Mouse (Mus musculus): ENCODE measurements at regions not wholly inside any gene's neighbourhood (a gene's known extent, or its start where the extent isn't known, plus 50 kb on each side); places are given as distances from the start of the nearest gene placed in this dataset.

DNA sequence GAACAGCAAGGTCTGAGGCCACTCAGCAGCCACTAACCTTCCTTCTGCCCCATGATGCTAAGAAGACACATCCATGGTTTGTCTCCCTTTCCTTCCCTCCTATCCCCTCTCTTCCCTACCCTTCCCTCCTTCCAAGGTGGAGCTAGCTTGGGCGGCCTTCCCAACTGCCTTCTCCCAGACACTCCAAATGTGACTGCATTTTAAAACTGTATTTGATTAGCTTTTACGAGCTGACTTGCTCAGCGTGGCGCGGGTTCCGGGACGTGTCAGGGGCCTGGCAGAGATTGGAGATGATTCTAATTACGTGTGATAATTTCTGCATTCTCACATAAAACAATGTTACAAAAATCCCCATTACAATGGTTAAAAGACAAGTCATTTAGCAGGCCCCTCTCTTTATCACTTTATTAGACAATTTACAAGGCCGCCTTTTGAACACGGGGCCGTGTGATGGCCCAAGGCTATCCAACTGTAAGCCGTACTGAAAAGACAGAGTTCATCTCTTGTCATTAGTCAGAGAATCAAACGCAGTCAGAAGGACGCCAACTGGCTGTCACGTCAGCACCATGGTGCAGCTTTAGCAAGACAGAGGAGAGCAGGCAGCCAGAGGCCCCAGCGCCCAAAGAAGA lies 108.2 kb downstream of the Cryba4 start:
- no peak overlapping the region for H3K4me3 ChIP-seq (replicated peaks; ENCODE audit: low read length)
- DNase-seq (ENCODE audit: low spot score), result no peak
- no peak for TF ChIP-seq POLR2A (IDR thresholded peaks at IDR 0.05; ENCODE audit: borderline replicate concordance, extremely low read depth, insufficient read depth, insufficient read length)
- H3K27me3 ChIP-seq (ENCODE audit: control insufficient read depth, insufficient read depth, low read length), result no peaks in the 10 kb centered on the region
- no peaks in the 10 kb centered on the region for H3K9me3 ChIP-seq (ENCODE audit: control insufficient read depth, low read length)
- no peaks in the 10 kb centered on the region for H3K4me1 ChIP-seq (ENCODE audit: control insufficient read depth, insufficient read depth, low read length)
- H3K4me2 ChIP-seq (replicated peaks; ENCODE audit: low read depth, low read length, severe bottlenecking), result no peak overlapping the region
- no peak overlapping the region for H3K27ac ChIP-seq (replicated peaks; ENCODE audit: low read depth, low read length)
- H3K36me3 ChIP-seq (ENCODE audit: control insufficient read depth, insufficient read depth, low read length), result no peaks in the 10 kb centered on the region
- WGBS, result 34% methylated on average over 16 of the region's 16 CpGs
- no peak for ATAC-seq (ENCODE audit: low FRiP score, low read depth)
- H3K9ac ChIP-seq (ENCODE audit: low read depth, low read length, severe bottlenecking), result no peak overlapping the region

DNA sequence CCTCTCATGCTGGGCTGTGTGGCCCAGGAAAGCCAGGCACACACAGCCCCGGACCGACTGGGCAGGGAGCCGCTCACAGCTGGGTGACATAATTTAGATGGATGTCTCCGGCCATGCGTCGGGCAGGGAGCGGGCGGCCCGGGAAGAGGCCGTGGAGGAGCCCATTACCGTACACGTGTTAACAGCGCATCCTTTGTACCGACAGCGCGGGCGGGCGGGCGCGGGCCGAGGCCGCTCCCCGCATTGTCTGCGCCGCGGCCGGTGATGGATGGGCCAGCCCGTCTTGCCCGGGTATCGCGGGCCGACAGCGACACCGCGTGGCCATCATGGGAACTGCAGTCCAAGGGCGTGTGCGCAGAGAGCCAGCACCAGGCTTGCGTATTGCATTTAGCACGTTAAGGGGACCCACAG lies 98.6 kb downstream of the Cryba4 start:
- Histone ChIP-seq H3K4me3 (replicated peaks; ENCODE audit: low read length) (peak overlapping the region; percentile 37), H3K27me3 (ENCODE audit: control insufficient read depth, insufficient read depth, low read length) (peaks cover 12% of the 10 kb centered on the region; the same call in 1 of the 2 replicates), H3K36me3 (ENCODE audit: control insufficient read depth, insufficient read depth, low read length) (no peaks in the 10 kb centered on the region), H3K4me1 (ENCODE audit: control insufficient read depth, insufficient read depth, low read length) (no peaks in the 10 kb centered on the region), H3K9me3 (ENCODE audit: control insufficient read depth, low read length) (no peaks in the 10 kb centered on the region), H3K9ac (ENCODE audit: low read depth, low read length, severe bottlenecking) (peak overlapping the region; percentile 55), H3K4me2 (replicated peaks; ENCODE audit: low read depth, low read length, severe bottlenecking) (peak overlapping the region; percentile 81), H3K27ac (replicated peaks; ENCODE audit: low read depth, low read length) (no peak overlapping the region)
- ATAC-seq (ENCODE audit: low FRiP score, low read depth) (peak; percentile 89), DNase-seq (ENCODE audit: low spot score) (peak; percentile 66)
- WGBS, result under 1% methylated on average over 38 of the region's 39 CpGs
- TF ChIP-seq POLR2A (IDR thresholded peaks at IDR 0.05; ENCODE audit: borderline replicate concordance, extremely low read depth, insufficient read depth, insufficient read length), result no peak

DNA sequence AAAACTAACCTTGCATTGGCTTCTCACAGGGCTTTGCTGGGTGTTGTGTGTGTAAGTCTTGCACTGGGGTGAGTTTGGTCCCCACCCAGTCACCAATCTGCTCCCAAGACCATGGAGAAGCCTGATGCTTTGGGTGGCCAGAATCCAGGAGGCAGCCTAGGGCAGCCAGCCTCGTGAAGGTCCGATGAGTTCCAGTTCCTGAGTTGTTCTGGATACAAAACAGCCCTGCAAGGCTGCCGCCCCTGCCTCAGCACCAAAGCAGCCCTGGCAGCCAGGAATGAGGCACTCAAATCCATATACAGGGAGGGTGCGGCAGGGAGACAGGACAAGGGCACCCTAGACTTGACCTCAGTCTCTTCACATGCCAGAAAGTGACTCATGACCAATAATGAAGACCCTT lies 97.7 kb downstream of the Cryba4 start:
- ATAC-seq (ENCODE audit: low FRiP score, low read depth) (no peak), DNase-seq (ENCODE audit: low spot score) (no peak)
- no peaks in the 10 kb centered on the region for H3K36me3 ChIP-seq (ENCODE audit: control insufficient read depth, insufficient read depth, low read length)
- TF ChIP-seq POLR2A (IDR thresholded peaks at IDR 0.05; ENCODE audit: borderline replicate concordance, extremely low read depth, insufficient read depth, insufficient read length), result no peak
- peaks cover 12% of the 10 kb centered on the region; the same call in 1 of the 2 replicates for H3K27me3 ChIP-seq (ENCODE audit: control insufficient read depth, insufficient read depth, low read length)
- H3K9me3 ChIP-seq (ENCODE audit: control insufficient read depth, low read length), result no peaks in the 10 kb centered on the region
- H3K4me1 ChIP-seq (ENCODE audit: control insufficient read depth, insufficient read depth, low read length), result no peaks in the 10 kb centered on the region
- no peak overlapping the region for H3K4me2 ChIP-seq (replicated peaks; ENCODE audit: low read depth, low read length, severe bottlenecking)
- H3K9ac ChIP-seq (ENCODE audit: low read depth, low read length, severe bottlenecking), result no peak overlapping the region
- H3K4me3 ChIP-seq (replicated peaks; ENCODE audit: low read length), result no peak overlapping the region
- no peak overlapping the region for H3K27ac ChIP-seq (replicated peaks; ENCODE audit: low read depth, low read length)
- 61% methylated on average over 4 of the region's 4 CpGs for WGBS

DNA sequence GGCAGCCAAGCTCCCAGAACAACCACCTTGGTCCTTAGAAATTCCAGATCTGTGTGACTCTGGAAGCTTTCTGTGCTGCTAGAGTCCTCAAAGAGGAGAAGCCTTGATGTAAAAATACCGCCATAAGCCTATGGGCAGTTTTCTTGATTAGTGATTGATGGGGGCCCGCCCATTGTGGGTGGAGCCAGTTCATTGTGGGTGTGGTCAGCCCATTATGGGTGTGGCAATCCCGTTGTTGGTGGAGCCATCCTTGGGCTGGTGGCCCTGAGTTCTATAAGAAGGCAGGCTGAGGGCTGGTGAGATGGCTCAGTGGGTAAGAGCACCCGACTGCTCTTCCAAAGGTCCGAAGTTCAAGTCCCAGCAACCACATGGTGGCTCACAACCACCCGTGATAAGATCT lies 97.3 kb downstream of the Cryba4 start:
- ATAC-seq (ENCODE audit: low FRiP score, low read depth), result no peak
- Histone ChIP-seq H3K4me2 (replicated peaks; ENCODE audit: low read depth, low read length, severe bottlenecking) (no peak overlapping the region), H3K27ac (replicated peaks; ENCODE audit: low read depth, low read length) (no peak overlapping the region), H3K9ac (ENCODE audit: low read depth, low read length, severe bottlenecking) (no peak overlapping the region), H3K27me3 (ENCODE audit: control insufficient read depth, insufficient read depth, low read length) (peaks cover 12% of the 10 kb centered on the region; the same call in 1 of the 2 replicates), H3K4me3 (replicated peaks; ENCODE audit: low read length) (no peak overlapping the region), H3K4me1 (ENCODE audit: control insufficient read depth, insufficient read depth, low read length) (no peaks in the 10 kb centered on the region), H3K36me3 (ENCODE audit: control insufficient read depth, insufficient read depth, low read length) (no peaks in the 10 kb centered on the region), H3K9me3 (ENCODE audit: control insufficient read depth, low read length) (no peaks in the 10 kb centered on the region)
- no peak for TF ChIP-seq POLR2A (IDR thresholded peaks at IDR 0.05; ENCODE audit: borderline replicate concordance, extremely low read depth, insufficient read depth, insufficient read length)
- DNase-seq (ENCODE audit: low spot score), result no peak
- WGBS, result 68% methylated on average over 6 of the region's 6 CpGs

DNA sequence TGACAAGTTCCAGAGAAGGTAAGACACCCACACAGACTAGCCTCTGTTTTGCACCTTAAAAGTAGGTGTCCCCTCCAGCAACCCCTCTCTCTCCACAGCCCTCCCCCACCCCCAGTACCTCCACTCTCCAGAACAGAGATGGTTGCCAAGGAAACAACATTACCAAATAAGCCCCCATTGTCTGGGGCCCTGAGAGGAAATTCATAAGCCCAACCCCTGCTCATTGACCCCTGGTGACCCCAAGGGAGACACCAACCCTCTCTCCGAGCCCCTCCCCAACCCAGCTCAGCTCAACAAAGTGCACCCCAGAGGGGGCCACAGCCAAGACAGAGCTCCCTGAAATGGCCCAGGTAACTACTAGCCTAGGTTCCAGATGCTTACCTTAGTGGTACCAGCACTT lies 96.3 kb downstream of the Cryba4 start:
- no peaks in the 10 kb centered on the region; the same call in 1 of the 2 replicates for H3K4me1 ChIP-seq (ENCODE audit: control insufficient read depth, insufficient read depth, low read length)
- 20% methylated on average over 1 of the region's 1 CpGs for WGBS
- ATAC-seq (ENCODE audit: low FRiP score, low read depth) (no peak), DNase-seq (ENCODE audit: low spot score) (no peak)
- H3K9me3 ChIP-seq (ENCODE audit: control insufficient read depth, low read length), result no peaks in the 10 kb centered on the region
- no peaks in the 10 kb centered on the region for H3K36me3 ChIP-seq (ENCODE audit: control insufficient read depth, insufficient read depth, low read length)
- H3K4me3 ChIP-seq (replicated peaks; ENCODE audit: low read length), result no peak overlapping the region
- no peak overlapping the region for H3K4me2 ChIP-seq (replicated peaks; ENCODE audit: low read depth, low read length, severe bottlenecking)
- H3K27ac ChIP-seq (replicated peaks; ENCODE audit: low read depth, low read length), result no peak overlapping the region
- peaks cover 12% of the 10 kb centered on the region; the same call in 1 of the 2 replicates for H3K27me3 ChIP-seq (ENCODE audit: control insufficient read depth, insufficient read depth, low read length)
- no peak for TF ChIP-seq POLR2A (IDR thresholded peaks at IDR 0.05; ENCODE audit: borderline replicate concordance, extremely low read depth, insufficient read depth, insufficient read length)
- no peak overlapping the region for H3K9ac ChIP-seq (ENCODE audit: low read depth, low read length, severe bottlenecking)
